Mouse (Mus musculus) heart, postnatal 14 days (tissue): ENCODE measurements around the gene Ltbp4. TPM values are rescaled to one million over a fixed set of nuclear protein-coding genes. Genes with fewer than 3 reads are reported as not detected.

ENCODE experiments used
- DNase-seq, 2 experiments: peaks; one replicate each; pipeline ENCODE4 v3.0.0; 2021 to 2022
- intact Hi-C: fragments of 180-260 bp; cut with DNase I; formaldehyde crosslinking; loops from one replicate; pipeline ENCODE4 v1.15.1; 2025
- total RNA-seq, 2 experiments: library from RNA; stranded (reverse); gene quantifications; 2 replicates each; pipeline ENCODE4 v1.2.3; 2021

Gene Ltbp4
- total RNA-seq, 2 experiments from 2014 or later, result 354 to 358 TPM

GRCm38 (mm10) chr7:27330709-27331540, 6.6 kb downstream of the Ltbp4 start:
- intact Hi-C loops, result loop anchor here (5.0 kb wide), 1 partner anchor 39 kb away; no protein-coding TSS in a partner anchor

GRCm38 (mm10) chr7:27329981-27330380, 7.5 kb downstream of the Ltbp4 start:
- DNase-seq, result no peak

More at GRCm38 (mm10) chr7:27330709-27331540, 6.6 kb downstream of the Ltbp4 start:
- DNase-seq, result peak; percentile 95

GRCm38 (mm10) chr7:27329326-27329947, 8.1 kb downstream of the Ltbp4 start:
- peak; percentile 88 to 91 for DNase-seq
- intact Hi-C loops, result loop anchor here (2.0 kb wide), 1 partner anchor 19 kb away; no protein-coding TSS in a partner anchor

More at GRCm38 (mm10) chr7:27329981-27330380, 7.5 kb downstream of the Ltbp4 start:
- intact Hi-C loops, result loop anchor here (2.0 to 5.0 kb wide), 2 partner anchors 19 to 38 kb away; no protein-coding TSS in a partner anchor

GRCm38 (mm10) chr7:27328648-27329047, 8.8 kb downstream of the Ltbp4 start:
- intact Hi-C loops, result loop anchor here (2.0 kb wide), 1 partner anchor 18 kb away; no protein-coding TSS in a partner anchor

GRCm38 (mm10) chr7:27328161-27328560, 9.3 kb downstream of the Ltbp4 start:
- intact Hi-C loops, result loop anchor here (2.0 kb wide), 1 partner anchor 17 kb away; no protein-coding TSS in a partner anchor
- DNase-seq, result no peak

More at GRCm38 (mm10) chr7:27328648-27329047, 8.8 kb downstream of the Ltbp4 start:
- peak in 1 of 2 experiments; percentile 55 for DNase-seq

- intact Hi-C loops, result no loop called here
These were observed 10.0 kb downstream of the Ltbp4 start for GRCm38 (mm10) chr7:27327500-27327899.

GRCm38 (mm10) chr7:27326101-27326880, 11.2 kb downstream of the Ltbp4 start:
- intact Hi-C loops, result no loop called here

More at GRCm38 (mm10) chr7:27327500-27327899, 10.0 kb downstream of the Ltbp4 start:
- no peak for DNase-seq

GRCm38 (mm10) chr7:27325697-27326096, 11.8 kb downstream of the Ltbp4 start:
- DNase-seq, result peak; percentile 80 to 82
- intact Hi-C loops, result no loop called here

More at GRCm38 (mm10) chr7:27326101-27326880, 11.2 kb downstream of the Ltbp4 start:
- DNase-seq, result peak in 1 of 2 experiments; percentile 51

- intact Hi-C loops, result no loop called here
- DNase-seq, result no peak
These were observed 12.6 kb downstream of the Ltbp4 start for GRCm38 (mm10) chr7:27324928-27325327.

- DNase-seq, result no peak
- intact Hi-C loops, result no loop called here
These were observed 13.3 kb downstream of the Ltbp4 start for GRCm38 (mm10) chr7:27324161-27324560.

- intact Hi-C loops, result no loop called here
- DNase-seq, result no peak
These were observed 14.5 kb downstream of the Ltbp4 start for GRCm38 (mm10) chr7:27323001-27323400.

GRCm38 (mm10) chr7:27322291-27322690, 15.2 kb downstream of the Ltbp4 start:
- no peak for DNase-seq
- intact Hi-C loops, result no loop called here

- intact Hi-C loops, result no loop called here
- DNase-seq, result no peak
These were observed 18.1 kb downstream of the Ltbp4 start for GRCm38 (mm10) chr7:27319411-27319810.

- DNase-seq, result peak; percentile 68 to 73
- intact Hi-C loops, result no loop called here
These were observed 21.5 kb downstream of the Ltbp4 start for GRCm38 (mm10) chr7:27315958-27316357.

- intact Hi-C loops, result no loop called here
- DNase-seq, result no peak
These were observed 23.1 kb downstream of the Ltbp4 start for GRCm38 (mm10) chr7:27314393-27314792.

GRCm38 (mm10) chr7:27311651-27312284, 25.7 kb downstream of the Ltbp4 start:
- no peak for DNase-seq
- intact Hi-C loops, result loop anchor here (2.0 kb wide), 1 partner anchor 17 kb away; no protein-coding TSS in a partner anchor

- intact Hi-C loops, result loop anchor here (2.0 kb wide), 1 partner anchor 18 kb away; no protein-coding TSS in a partner anchor
- no peak for DNase-seq
These were observed 26.4 kb downstream of the Ltbp4 start for GRCm38 (mm10) chr7:27310996-27311535.

GRCm38 (mm10) chr7:27310306-27310705, 27.2 kb downstream of the Ltbp4 start:
- DNase-seq, result peak; percentile 62 to 77
- intact Hi-C loops, result loop anchor here (2.0 kb wide), 1 partner anchor 18 kb away; no protein-coding TSS in a partner anchor

- no peak for DNase-seq
- intact Hi-C loops, result loop anchor here (2.0 kb wide), 1 partner anchor 19 kb away; no protein-coding TSS in a partner anchor
These were observed 27.7 kb downstream of the Ltbp4 start for GRCm38 (mm10) chr7:27309832-27310231.
